Mouse (Mus musculus) left cerebral cortex, postnatal 25 days (tissue): ENCODE measurements at regions not wholly inside any gene's neighbourhood (a gene's known extent, or its start where the extent isn't known, plus 50 kb on each side); places are given as distances from the start of the nearest gene placed in this dataset.
A peak's percentile ranks its signal among the peaks of the same experiment; 100 is the strongest.
"Not testable (repeated sequence)": the region's sequence is repeated elsewhere in the genome, so short reads cannot be mapped to it uniquely, and the experiment has no call there.

Experiments used
- DNase-seq, 2 experiments: peaks; one replicate each; pipeline ENCODE4 v3.0.0; 2022; ENCODE audit warnings: low spot score in 2 of 2, mixed read lengths in 1 of 2
- intact Hi-C: fragments of 180-260 bp; cut with DNase I; formaldehyde crosslinking; loops from one replicate; pipeline ENCODE4 v1.15.1; 2025

DNA sequence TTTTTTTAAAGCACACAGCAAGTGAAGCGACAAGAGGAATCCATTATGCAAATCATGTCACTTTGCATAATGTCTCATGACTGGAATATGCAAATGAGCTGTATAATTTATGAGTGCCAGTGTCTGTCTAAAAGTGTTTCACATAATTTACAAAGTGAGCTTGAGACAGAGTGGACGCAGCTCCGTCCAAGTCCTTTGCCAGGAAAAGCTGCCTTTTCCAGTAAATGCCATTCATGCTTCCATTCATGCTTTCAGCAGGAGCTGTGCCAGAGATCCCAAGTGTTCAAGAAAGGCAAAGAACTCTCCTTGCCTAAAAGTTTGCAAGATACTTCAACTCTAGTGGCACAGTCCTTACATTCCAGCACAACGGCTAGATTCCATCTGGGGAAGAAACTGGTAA is 241.4 kb upstream of the Pmfbp1 start:
- DNase-seq, result no peak
- intact Hi-C loops, result loop anchor here (5.0 to 10.0 kb wide), 3 partner anchors 110 to 555 kb away; no protein-coding TSS in a partner anchor

DNA sequence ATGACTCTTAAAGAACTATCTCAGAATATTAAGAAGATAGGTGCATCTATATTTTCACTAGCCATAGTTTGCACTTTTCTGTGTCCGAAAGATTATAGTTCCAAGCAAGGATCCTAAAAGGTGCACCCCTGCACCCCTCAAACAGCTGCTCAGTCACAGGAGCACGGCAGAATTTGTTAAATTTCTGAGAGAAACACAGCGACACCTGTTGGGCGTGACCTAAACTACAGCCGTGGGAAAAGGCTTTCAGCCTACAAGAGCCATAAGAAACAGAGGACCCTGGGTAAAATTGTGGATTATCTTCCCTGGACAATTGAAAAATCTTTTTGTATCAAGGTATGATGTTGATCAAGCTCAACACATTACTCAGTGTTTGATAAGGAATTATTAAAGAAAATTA is 214.7 kb upstream of the Pmfbp1 start:
- DNase-seq, result peak; percentile 33 to 42
- intact Hi-C loops, result no loop called here

- intact Hi-C loops, result no loop called here
- no peak for DNase-seq
These were observed 213.3 kb upstream of the Pmfbp1 start for GRCm38 (mm10) chr8:109280540-109280939.

DNA sequence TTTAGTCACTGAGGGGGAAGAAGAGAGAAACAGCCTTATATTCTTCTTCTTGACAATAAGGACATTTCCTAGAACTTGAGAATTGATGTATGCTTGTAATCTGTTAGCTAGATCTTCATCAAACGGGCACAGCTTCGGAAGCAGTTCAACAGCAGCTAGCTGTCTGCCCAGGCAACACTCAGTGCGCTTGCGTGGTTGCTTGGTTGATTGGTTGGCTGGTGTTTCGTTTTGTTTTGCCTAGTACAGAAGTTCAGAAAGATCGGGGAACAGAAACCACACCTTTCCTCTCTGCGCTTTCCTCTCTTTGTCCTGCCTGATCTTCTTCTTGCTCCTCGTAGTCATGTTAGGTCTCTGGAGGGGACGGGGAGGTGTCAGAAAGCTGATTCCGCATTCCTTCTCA is 212.2 kb upstream of the Pmfbp1 start:
- intact Hi-C loops, result no loop called here
- no peak for DNase-seq

DNA sequence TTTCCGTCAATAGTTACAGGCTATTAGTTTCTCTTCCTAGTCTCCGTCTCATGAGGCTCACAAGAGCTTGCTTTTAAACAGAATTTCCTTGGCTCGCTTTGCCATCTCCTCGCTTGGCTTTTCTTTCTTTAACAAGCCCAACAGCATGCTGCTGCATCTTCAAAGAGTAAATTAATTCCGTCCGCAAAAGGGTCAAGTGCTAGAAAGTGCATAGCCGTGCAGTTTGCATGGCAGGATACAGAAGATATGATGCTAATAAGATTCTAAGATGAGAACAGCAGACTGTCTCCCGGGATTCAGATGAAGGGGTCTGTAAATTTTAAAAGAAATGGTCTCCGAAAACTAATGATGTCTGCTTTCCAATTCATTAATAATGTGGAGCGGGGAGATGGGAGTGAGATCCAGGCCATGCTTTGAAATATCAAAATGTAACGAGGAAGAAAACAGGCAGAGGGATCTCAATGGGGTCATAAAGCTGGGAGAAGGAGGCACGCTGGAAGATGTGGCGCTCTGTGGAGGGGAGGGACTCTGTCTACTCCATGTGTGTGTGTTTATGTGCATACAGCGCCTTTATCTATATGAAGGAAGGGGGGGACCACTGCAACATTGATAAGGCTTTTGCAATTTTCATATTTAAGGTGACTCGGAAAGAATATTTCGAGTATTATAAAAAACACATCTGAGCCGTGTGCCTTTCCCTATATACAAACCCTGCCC is 183.0 kb upstream of the Pmfbp1 start:
- no peak for DNase-seq
- intact Hi-C loops, result no loop called here

DNA sequence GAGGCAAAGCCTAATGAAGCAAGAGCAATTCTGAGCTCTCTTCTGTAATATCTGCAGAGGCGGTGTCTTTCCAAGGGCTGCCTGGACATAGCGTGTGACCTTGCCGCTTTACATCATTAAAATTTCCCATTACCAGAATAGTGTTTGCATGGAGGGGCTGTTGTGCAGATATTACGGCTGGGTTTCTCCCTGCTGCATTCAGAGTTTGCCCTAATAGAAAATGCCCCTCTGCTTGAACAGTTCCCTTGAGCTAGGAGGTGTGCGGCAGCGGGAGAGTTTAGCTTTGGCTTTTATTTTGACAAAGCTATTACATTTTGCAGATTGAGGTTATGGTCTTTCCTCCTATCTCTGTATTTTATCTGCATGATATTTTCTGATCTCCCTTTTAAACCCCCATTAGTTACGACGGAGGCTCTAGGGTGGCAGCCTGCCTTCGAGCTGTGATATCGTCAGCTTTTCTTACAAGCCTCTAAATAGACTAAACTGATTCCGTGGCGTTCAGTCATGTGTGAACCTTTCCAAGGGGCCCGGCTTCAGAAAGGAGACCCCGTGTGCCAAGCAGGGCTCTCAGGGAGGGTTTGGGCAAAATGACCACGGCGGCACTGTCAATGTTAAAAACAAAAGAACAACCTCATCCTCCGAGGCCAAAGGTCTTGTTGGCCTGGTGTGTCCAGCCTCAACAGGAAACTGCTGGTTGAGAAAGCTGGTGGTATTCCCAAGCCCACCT is 182.2 kb upstream of the Pmfbp1 start:
- intact Hi-C loops, result no loop called here
- DNase-seq, result no peak

- intact Hi-C loops, result no loop called here
- no peak for DNase-seq
These were observed 181.1 kb upstream of the Pmfbp1 start for GRCm38 (mm10) chr8:109312731-109313130.

DNA sequence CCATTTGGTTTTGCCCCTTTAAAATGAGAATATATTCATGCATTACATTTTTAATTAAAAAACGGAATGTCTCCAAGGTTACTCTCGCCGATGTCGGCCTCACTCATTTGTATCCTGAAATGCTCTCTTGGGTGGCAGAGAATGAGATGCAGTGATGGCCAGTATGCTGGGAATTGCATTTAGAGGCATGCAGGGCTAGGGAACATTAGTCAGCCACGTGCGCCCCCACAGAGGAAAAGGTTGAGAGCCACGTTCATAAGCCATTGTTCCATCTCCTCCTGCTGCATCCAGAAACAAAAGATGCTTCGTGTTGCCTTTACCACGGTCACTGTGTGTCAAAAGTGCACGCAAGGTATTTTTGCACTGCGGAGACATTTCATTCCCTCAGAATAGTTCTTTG is 172.9 kb upstream of the Pmfbp1 start:
- intact Hi-C loops, result no loop called here

DNA sequence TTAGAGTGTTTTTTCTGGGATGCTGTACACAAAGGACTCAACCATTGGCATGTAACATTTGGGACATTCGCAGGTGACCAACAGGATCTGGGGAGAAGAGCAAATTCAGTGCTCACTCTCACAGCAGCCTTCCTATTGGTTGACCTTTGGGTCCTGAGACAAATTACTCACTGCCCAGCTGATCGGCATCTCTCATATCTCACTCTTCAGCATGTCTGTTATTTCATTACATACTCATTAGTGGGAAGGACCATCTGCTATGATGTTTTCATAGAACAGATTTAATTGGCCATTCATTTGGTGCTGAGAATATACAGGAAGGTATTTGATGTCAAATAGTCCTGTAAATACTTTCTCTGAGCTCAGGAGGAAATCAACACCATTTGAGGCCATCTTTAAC is 170.5 kb upstream of the Pmfbp1 start:
- no peak for DNase-seq
- intact Hi-C loops, result no loop called here

More for the DNA sequence above, 172.9 kb upstream of the Pmfbp1 start:
- no peak for DNase-seq

DNA sequence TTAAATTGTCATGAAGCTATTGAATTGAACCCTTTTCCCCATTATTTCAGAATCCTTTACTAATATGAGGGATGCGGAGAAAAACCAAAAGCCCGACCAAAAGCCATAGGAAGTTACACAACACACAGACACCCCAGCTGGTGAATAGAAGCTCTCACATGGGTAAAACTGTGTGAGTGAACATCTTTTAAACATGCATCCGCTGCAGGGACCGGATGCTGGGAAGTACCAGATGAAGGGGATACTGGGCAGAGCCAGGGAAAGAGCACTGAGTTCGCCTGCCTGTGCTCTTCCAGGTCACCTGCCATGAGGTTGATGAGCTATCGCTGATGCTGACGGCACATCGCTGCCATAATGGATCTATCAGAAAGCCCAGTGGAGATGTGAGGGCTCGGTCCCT is 169.6 kb upstream of the Pmfbp1 start:
- intact Hi-C loops, result no loop called here
- DNase-seq, result no peak

- DNase-seq, result no peak
- intact Hi-C loops, result no loop called here
These were observed 157.6 kb upstream of the Pmfbp1 start for GRCm38 (mm10) chr8:109336203-109336602.

- DNase-seq, result no peak
- intact Hi-C loops, result no loop called here
These were observed 155.5 kb upstream of the Pmfbp1 start for GRCm38 (mm10) chr8:109338220-109338835.

GRCm38 (mm10) chr8:109340647-109341046 is 153.2 kb upstream of the Pmfbp1 start:
- intact Hi-C loops, result not testable (repeated sequence)

GRCm38 (mm10) chr8:109355168-109355567 is 138.7 kb upstream of the Pmfbp1 start:
- DNase-seq, result no peak
- intact Hi-C loops, result no loop called here

More at GRCm38 (mm10) chr8:109340647-109341046, 153.2 kb upstream of the Pmfbp1 start:
- DNase-seq, result not testable (repeated sequence)

DNA sequence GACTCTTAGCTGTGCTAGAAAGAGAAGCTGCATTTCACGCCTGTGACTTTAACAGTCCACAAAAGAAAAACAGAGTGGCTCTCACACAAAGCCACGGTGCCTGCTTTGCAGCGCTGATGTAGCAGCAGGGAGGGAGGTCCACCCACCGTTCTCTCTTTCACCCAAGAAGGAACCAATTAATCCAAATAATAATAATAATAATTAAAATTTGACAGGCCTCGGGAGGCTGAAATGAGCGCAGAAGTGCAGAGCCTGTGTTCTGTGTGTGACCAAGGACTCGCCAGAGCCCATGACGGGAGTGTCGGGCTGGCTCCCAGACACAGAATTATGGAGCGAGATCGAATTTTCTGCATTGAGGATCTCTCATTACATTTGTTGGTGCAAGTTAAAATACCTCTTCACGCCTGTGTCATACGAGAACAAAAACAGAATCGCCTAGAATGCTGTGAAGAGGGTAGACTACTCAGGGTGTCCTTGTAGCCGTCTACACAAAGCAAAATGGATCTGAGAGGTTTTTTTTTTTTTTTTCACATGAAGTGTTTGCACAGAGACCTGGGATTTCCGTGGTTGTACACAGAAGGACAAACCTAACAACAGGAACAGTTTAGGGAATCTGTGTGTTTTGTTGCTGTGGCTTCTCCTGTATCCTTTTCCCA is 134.3 kb upstream of the Pmfbp1 start:
- peak; percentile 12 to 23 for DNase-seq
- intact Hi-C loops, result loop anchor here (2.0 to 5.0 kb wide), 3 partner anchors 57 to 183 kb away; no protein-coding TSS in a partner anchor

- intact Hi-C loops, result loop anchor here (2.0 to 5.0 kb wide), 3 partner anchors 57 to 183 kb away; no protein-coding TSS in a partner anchor
- DNase-seq, result peak in 1 of 2 experiments; percentile 33
These were observed 133.6 kb upstream of the Pmfbp1 start for GRCm38 (mm10) chr8:109360081-109360715.

DNA sequence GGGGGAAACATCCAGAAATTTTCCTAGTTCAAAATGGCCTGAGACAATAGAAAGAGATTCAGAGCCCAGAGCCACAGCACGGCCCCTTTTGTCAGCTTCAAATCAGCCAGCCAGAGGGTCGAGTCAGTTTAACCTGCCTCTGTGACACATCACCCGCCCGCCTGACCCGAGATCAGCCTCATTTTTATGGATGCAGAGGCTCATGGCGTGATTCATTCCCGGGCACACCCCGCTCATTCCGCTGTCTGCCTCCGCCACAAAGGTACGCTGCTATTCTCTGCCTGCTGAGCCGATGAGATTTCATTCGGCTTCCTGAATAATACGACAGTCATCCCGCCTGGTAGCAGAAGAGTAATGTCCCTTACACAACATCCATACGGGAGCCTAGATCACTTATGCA is 132.9 kb upstream of the Pmfbp1 start:
- intact Hi-C loops, result loop anchor here (2.0 to 5.0 kb wide), 3 partner anchors 56 to 182 kb away; no protein-coding TSS in a partner anchor
- peak; percentile 43 to 57 for DNase-seq

DNA sequence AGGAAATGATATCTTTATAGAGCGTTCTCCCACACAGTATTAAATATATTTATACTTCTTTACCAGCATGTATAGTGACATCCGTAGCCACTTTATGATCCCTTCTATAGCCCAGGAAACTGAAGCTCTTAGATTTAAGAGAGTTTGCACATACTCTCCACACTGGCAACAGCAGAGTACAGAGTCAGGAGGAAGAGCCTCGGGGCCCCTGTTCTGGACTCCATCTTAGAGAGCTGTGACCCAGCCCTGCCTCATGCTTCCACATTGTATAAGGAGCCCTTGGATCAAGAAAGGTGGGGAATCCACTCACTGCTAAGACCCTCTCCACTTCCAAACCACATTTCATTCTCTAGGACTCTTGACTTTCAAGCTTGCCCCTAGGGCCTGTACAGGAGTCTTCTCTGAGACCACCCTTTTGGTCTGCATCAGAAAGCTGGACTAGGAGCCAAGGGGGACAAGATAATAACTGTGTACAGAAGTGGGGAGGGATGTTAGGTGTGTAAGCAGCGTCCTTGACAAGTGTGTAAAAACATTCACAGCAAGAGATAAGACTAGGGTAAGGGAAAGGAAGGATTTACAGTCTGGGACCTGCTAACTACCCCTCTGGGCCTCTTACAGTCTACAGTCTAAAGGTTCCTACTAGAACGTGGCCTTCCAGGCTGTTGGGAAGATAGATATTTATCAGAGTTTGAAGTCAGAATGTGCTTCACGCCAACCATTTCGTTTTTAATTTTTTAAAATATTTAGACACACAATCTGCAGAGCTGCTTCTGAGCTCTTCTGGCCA is 132.1 kb upstream of the Pmfbp1 start:
- intact Hi-C loops, result loop anchor here (2.0 to 5.0 kb wide), 3 partner anchors 55 to 181 kb away; no protein-coding TSS in a partner anchor
- no peak for DNase-seq
